Mouse (Mus musculus) left cerebral cortex, postnatal 14 days (tissue): ENCODE measurements around the gene Rps29. TPM values are rescaled to one million over a fixed set of nuclear protein-coding genes. Genes with fewer than 3 reads are reported as not detected.
"Not testable (repeated sequence)": the region's sequence is repeated elsewhere in the genome, so short reads cannot be mapped to it uniquely, and the experiment has no call there.

Experiments used
- DNase-seq, 2 experiments: peaks; one replicate each; pipeline ENCODE4 v3.0.0; 2021 to 2022; ENCODE audit warnings: low spot score in 2 of 2, mixed read lengths in 1 of 2
- intact Hi-C: fragments of 180-260 bp; cut with DNase I; formaldehyde crosslinking; loops from one replicate; pipeline ENCODE4 v1.15.1; 2025
- long read RNA-seq, 2 experiments: library from polyadenylated mRNA; stranded (forward); transcript quantifications; one replicate each; pipeline ENCODE4 v2.0.0; 2021
- total RNA-seq, 2 experiments: library from RNA; stranded (reverse); gene quantifications; 2 replicates each; pipeline ENCODE4 v1.2.3; 2021

The Rps29 gene
- total RNA-seq = 1,000 to 10,000 TPM in 1 of 2 experiments, 100 to 1,000 TPM in 1; 970 to 1,045 TPM
- long read RNA-seq, experiment 1, transcript Rps29-201 (3 exons, 390 nt) = major isoform, 149 of 150 reads
- long read RNA-seq, experiment 1, partial matches to known transcripts = 0 of 150 reads
- long read RNA-seq, experiment 1, other reads (novel, unspliced or antisense) = 1 of 150 reads
- long read RNA-seq, experiment 2, transcript Rps29-201 (3 exons, 390 nt) = major isoform, 128 of 131 reads
- long read RNA-seq, experiment 2, partial matches to known transcripts = 3 of 131 reads
- long read RNA-seq, experiment 2, other reads (novel, unspliced or antisense) = 0 of 131 reads

DNA sequence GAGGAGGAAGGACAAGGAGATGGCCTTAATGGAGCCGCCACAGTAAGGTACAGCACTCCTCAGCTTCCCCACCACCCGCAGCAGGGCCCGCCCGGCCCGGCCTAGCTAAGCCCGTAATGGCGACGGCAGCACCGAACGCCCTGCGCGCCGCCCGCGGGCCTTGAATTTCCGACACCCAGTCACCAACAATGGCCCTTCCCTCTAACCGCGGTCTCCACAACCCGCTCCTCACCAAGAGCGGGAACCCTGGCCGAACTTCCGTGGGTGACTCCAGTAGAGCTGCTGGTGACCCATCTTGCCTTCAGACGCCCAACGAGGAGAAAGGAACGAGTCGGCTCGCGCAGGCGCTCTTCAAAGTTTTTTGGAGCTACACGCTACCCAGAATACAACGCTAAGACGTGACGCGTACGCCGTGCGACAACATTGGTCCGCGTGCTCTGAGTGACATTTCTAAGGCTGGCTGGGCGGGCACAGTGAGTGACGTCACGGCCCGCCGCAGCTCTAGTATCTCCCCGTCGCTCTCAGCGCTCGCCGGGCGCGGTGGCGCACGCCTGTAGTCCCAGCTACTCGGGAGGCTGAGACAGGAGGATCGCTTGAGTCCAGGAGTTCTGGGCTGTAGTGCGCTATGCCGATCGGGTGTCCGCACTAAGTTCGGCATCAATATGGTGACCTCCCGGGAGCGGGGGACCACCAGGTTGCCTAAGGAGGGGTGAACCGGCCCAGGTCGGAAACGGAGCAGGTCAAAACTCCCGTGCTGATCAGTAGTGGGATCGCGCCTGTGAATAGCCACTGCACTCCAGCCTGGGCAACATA is at the start of gene Rps29:
Rps29 (minus strand) TSS at position 422 of the 813 bp plus-strand sequence.
- intact Hi-C loops = not testable (repeated sequence)
- DNase-seq = peak; percentile 99

DNA sequence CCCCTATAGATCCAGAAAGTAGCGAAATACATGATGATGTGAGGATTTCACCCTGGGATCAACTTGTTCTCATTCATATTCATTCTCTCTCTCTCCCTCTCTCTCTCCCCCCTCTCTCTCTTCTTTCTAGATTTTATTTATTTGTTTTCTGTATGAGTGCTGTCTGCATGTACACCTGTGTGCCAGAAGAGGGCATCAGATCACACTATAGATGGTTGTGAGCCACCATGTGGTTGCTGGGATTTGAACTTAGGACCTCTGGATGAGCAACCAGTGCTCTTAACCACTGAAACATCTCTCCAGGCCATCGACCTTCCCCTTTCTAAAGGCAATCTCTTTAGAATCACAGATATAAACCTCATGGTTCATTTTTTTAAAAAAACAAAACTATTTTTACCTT is 49.5 kb upstream of the Rps29 start:
- intact Hi-C loops = no loop called here
- no peak for DNase-seq

DNA sequence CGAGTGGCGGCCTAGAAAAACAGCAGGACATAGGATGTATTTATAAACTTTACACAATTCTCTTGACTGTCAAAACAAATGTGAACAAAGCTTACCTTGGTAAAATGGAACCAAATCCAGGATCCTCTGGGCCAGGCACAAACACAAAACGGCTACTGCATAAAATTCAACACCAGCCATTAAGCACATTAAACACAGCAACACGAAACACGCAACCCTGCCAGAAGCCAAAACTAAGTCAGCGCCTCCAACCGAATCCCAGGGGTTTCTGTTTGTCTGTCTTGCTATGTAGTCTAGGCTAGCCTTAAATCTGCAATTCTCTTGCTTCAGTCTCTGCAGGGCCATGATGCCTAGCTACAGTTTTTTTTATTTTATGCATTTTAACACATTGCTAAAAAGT is 48.9 kb upstream of the Rps29 start:
- no peak for DNase-seq
- intact Hi-C loops = no loop called here

DNA sequence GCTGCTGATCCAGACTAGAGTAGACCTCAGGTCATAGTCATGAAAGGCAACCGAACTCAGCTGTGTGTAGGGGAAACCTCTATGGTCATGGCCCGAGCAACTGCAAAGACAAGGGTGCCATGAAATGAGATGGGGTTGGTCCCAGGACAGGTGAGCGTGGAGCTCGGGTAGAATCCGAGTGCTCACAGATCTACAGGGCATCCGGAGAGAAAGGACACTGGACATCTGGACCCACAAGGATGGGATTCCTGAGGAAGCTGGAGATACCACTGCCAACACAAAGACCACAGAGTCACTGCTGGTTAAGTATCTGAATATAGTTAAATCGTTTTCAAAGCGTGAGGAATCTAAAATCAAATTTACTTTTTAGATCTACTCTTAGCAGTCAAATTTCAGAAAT is 48.4 kb upstream of the Rps29 start:
- DNase-seq = no peak
- intact Hi-C loops = no loop called here

DNA sequence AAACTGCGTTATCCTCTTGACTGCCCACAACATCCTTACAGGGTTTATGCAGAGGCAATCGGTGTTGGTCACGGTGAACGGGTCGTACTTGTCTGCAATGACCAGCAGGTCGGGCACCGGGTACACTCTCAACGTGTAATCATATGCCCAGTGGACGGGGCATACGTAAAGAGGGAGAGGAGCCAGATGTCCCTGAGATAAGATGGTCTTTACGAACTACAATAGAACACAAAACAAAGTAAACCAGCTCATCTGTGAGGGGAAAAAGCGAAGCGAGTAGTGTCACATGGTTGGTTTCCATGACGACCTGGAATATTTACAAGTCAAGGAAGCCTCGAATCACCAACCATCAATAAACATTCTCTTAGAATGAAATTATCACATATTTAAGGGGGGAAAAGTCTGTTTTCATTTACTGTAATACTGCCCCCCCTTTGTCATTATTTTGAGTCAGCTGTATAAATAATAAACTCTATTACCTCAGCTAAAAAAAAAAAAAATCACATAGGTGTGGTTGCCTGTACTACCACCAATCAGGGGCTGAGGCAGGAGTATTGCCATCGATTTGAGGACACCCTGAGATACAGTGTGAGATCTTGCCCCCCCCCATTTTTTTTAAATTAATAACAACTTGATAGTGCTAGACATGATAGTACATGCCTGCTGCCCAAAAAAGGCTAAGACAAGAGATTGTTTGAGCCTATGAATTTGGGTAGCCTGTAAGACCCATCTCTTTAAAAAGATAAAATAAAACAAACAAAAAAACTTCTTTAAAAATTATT is 45.3 kb upstream of the Rps29 start, which contains the start of gene Gm49384:
Gm49384 (minus strand) TSS at position 216 of the 782 bp plus-strand sequence.
- intact Hi-C loops = no loop called here
- no peak for DNase-seq

DNA sequence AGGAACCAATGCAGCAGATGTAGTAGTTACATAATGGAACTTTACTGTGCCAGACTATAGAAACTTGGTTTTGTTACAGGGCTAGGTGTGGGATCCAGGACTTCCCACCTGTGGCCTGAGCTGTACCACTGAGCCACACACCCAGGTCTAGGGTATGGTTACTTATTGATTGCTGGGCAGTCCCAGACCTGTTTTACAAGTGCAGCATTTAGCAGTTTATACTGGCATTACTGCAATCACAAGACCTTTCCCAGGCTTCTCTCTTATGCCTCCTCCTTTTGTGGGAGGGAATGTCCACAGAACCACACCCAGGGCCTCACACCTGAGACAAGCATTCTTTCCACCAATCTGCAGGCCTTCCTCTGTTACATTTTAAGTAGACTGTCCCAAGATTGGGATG is 40.0 kb upstream of the Rps29 start:
- DNase-seq = no peak
- intact Hi-C loops = loop anchor here (2.0 kb wide), 1 partner anchor 98 kb away; the partner anchor contains the start of gene Klhdc2

DNA sequence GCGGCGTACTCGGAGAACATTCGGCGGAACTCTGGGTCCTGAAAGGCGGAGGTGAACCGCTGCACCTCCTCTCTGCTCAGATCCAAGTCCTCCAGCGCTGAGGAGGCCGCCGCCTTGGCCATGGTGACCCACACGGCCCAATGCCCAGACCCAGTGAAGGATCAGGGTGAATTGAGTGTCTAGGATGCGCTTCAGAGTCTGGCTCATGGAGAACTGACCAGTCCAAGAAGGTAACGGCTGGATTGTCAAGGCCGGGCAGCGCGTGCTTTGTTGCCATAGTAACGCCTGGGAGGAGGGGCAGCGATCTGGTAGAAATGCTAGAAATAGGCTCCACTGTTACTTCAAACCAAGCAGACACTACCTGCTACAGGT is 39.2 kb upstream of the Rps29 start, which contains the start of gene Dnaaf2:
Dnaaf2 (minus strand) TSS at position 266 of the 372 bp plus-strand sequence.
- peak; percentile 66 to 75 for DNase-seq

DNA sequence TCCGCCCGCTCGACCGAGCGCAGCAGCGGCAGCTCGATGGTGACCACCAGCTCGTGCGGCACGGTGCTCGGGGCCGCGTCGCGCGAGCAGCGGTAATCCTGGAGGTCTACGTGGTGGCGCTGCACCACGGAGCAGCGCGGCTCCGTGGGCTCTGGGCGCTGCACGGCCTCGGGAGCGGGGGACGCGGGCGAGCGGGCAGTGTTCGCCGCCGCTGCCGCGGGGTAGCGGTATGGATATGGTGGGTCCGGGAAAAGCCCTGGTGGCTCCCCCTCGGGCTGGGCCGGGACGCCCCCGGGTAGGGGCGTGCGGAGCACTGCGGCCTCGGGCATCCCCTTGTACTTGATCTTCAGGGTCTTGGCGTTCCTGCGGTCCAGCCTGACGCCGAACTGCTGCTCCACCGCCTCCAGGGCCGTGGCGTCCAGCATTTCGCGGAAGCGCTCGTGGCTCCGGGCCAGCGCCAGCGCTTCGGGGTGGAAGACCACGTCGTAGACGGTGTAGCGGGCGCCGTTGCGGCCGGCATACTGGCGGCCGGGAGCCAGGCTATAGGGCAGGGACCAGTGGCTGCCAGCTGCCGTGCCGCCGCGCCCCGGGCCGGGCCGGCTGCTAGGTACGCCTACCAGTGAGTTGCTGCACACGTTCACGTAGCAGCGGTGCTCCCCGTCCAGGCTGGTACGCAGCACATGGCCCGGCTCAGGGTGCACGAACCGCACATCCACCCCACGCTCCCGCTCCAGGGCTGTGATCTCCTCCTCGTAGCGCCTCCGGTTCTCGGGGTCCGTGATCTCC is 38.6 kb upstream of the Rps29 start:
- DNase-seq = peak; percentile 22 to 34
- intact Hi-C loops = loop anchor here (2.0 kb wide), 1 partner anchor 99 kb away; the partner anchor contains the start of gene Klhdc2

More for the DNA sequence above, 39.2 kb upstream of the Rps29 start, which contains the start of gene Dnaaf2:
- intact Hi-C loops = loop anchor here (2.0 kb wide), 1 partner anchor 99 kb away; the partner anchor contains the start of gene Klhdc2

DNA sequence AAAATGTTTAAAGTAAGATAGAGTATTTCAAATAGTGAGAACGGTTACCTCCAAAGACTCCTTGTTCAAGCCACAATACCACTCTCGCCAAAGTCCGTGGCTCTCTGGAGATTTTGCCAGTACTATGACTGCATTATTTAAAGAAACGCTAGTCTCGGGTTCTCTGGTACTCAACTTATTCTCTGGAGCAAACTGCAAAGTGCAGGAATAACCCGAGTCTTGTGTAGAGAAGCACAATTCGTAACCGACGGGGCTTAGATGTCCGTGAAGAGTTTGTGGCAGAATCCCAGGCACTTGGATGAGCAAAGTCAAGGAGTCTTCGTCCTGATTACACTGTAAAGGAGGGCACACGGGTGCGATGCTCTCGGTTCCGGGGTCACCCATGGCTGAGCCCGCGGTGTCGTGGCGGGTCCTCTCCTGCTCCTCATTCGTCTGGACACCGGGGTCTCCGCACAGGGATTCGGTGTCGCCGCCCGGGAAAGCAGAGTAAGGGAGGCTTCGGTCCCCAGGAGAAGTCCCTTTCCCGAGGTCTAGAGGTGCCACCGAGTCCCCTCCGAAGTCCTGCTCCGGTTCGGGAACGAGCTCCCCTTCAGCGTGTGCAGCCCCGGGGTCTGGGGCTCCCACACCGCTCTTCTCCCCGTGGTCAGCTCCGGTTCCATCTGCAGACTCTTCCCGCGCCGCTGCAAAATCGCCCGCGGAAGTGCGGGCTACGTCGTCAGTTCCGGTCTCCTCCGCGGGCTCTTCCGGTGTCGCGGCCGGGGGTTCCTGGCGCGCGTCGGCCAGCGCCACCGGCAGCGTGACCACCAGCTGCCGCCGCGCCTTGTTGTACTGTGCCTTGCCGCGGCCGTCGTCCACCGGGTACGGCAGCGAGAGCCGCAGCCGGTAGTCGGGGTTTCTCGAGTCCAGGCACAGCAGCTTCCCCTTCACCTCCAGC is 37.7 kb upstream of the Rps29 start, which contains the start of gene Gm49383:
Gm49383 (minus strand) TSS at position 661 of the 934 bp plus-strand sequence.
- DNase-seq = peak; percentile 53 to 72
- intact Hi-C loops = no loop called here

DNA sequence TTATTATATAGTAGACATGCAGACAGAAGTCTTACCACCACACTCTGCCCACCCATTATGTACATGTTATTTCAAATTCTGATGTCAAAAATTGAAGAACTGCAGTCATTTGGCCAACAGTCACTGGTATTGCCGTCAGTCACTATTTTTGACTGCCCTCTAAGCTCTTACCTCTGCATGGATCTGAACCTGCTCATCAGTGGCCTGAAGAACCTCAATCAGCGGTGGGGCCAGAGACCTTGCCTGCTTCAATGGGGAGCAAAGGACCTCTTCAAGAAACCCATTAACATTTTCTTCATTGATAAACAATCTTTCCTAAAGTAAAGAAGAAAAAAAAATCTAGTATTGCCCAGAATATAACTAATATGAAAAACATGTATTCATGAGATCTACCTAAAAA is 33.7 kb upstream of the Rps29 start:
- intact Hi-C loops = no loop called here

DNA sequence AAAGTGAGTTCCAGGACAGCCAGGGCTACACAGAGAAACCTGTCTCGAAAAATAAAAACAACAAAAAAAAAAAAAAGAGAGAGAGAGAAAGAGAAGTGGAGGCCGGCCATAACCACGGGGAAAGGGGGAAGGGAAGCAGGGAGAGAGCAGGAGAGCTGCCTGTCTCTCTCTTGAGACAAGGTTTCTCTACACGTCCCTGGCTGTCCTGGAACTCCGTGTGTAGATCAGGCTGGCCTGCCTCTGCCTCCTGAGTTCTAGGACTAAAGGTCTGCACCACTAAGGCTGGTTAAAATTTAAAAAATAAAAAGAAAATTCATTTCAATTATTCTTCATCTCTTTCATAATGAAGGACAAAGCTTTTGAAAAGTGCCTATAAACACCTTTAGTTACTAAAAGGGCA is 32.4 kb upstream of the Rps29 start:
- DNase-seq = no peak
- intact Hi-C loops = no loop called here

More for the DNA sequence above, 33.7 kb upstream of the Rps29 start:
- no peak for DNase-seq

DNA sequence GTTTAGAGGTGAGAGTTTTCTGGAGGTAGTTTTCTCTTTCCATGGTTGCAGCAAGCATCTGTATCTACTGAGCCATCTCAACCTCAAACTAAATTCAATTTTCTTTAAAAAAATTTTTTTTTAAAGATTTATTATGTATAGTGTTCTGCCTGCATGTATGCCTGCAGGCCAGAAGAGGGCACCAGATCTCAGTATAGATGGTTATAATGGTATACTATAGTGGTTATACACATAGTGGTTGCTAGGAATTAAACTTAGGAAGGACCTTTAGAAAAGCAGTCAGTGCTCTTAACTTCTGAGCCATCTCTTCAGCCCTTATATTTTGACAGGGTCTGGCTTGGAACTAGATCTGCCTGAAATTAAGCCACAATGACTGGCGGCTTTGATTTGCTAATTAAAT is 31.5 kb upstream of the Rps29 start:
- no peak for DNase-seq
- intact Hi-C loops = no loop called here

DNA sequence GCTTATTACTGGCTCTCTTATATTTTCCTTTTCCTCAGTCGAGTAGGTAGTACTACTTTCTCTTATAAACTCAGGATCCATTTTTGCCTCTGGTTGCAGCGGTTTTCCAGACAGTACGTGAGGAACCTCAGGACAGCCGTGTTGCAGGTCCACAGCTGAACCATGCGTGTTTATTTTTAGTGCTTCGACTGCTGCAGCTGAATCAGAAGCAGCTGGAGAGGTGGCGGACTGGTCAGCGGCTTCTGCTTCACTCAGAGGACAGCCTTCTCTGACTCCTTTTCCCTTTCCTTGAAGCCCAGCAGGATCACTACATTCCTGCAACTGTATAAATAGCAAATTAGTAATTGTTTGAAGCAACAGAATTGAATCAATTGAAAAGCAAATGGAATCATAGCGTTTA is 31.1 kb upstream of the Rps29 start:
- no peak for DNase-seq
- intact Hi-C loops = no loop called here

DNA sequence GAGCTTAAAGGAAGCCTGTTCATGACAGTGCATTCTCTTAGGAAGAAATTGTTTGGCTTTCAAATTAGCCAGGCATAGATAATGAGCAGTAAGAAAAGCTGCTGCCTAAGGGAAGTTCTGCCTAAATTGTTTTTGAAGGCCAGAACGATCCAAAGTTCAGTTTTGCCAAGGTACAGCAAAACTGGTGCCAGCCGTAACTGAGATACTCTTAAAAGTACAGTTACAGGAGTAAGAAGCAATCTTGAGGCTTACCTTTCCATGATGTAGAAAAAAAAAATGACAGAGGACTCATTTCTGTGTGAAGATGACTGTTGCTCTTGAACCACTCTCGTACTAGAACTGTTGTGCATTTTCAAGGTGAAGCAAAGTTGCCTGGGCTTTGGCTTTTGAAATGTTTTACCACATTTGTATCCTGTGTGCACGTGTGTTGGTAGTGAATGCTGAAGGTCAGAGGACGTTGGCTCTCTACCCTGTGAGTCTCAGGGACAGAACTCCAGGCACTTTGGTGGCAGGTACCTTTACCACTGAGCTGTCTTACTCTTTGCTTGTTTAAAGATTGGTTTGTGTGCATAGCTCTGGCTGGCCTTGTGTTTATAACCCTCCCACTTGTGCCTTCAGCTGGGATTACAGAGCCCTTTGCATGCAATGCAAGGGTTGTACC is 28.0 kb upstream of the Rps29 start:
- DNase-seq = no peak
- intact Hi-C loops = no loop called here

DNA sequence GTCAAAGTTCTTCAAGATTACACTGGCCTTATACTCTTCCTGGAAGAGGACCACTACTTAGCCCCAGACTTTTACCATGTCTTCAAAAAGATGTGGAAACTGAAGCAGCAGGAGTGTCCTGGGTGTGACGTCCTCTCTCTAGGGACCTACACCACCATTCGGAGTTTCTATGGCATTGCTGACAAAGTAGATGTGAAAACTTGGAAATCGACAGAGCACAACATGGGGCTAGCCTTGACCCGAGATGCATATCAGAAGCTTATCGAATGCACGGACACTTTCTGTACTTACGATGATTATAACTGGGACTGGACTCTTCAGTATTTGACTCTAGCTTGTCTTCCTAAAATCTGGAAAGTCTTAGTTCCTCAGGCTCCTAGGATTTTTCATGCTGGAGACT is 26.4 kb upstream of the Rps29 start:
- no peak for DNase-seq
- intact Hi-C loops = no loop called here

DNA sequence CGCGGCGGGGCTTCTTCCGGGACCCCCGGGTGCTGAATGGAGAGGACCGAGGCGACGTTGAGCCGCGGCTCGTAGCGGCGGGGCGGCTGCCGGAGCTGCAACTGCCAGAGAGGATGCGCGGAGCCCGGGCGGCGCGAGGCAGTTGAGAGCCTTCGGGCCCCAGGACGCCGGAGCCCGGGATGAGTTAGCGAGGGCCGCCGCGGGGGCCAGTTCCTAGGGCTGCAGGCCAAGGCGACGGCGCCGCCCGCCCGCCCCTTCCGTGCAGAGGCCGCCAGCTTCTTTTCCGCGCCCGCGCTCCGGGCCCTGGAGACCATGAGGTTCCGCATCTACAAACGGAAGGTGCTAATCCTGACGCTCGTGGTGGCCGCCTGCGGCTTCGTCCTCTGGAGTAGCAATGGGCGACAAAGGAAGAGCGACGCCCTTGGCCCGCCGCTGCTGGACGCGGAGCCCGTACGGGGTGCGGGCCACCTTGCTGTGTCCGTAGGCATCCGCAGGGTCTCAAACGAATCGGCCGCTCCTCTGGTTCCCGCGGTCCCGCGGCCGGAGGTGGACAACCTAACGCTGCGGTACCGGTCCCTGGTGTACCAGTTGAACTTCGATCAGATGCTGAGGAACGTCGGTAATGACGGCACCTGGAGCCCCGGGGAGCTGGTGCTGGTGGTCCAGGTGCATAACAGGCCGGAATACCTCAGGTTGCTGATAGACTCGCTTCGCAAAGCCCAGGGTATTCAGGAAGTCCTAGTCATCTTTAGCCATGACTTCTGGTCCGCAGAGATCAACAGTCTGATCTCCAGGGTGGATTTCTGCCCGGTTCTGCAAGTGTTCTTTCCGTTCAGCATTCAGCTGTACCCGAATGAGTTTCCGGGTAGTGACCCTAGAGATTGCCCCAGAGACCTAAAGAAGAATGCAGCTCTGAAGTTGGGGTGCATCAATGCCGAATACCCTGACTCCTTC is 25.6 kb upstream of the Rps29 start:
- intact Hi-C loops = no loop called here
- peak; percentile 52 to 63 for DNase-seq
